Mouse (Mus musculus): ENCODE data around the gene Pde10a. TPM values are rescaled to one million over a fixed set of nuclear protein-coding genes. Genes with fewer than 3 reads are reported as not detected.

Gene Pde10a
- total and polyA plus RNA-seq, 2 experiments from 2014 or later: 8.2 to 38.5 TPM

- no peaks in the 10 kb centered on the region for H3K36me3 ChIP-seq (ENCODE audit: insufficient read depth, low read length)
- no peaks in the 10 kb centered on the region for H3K9me3 ChIP-seq (ENCODE audit: low read length)
- no peak for DNase-seq (ENCODE audit: low spot score)
- ATAC-seq: no peak
- peak; percentile 39 for TF ChIP-seq CTCF (IDR thresholded peaks at IDR 0.05; ENCODE audit: low read depth)
- H3K27me3 ChIP-seq (ENCODE audit: insufficient read depth, low read length): no peaks in the 10 kb centered on the region
- 0 out of 2 replicates have a peak, but pooled peaks cover 4% of the 10 kb centered on the region for H3K4me1 ChIP-seq (ENCODE audit: insufficient read depth, low read length)
- no peak overlapping the region for H3K27ac ChIP-seq
- no peak overlapping the region for H3K4me2 ChIP-seq (ENCODE audit: low read depth, low read length)
- H3K9ac ChIP-seq (replicated peaks; ENCODE audit: low read length): no peak overlapping the region
- WGBS: 64% methylated on average over 4 of the region's 4 CpGs
- no peak overlapping the region for H3K4me3 ChIP-seq (ENCODE audit: low read length)
Observed at GRCm38 (mm10) chr17:8637181-8637580, 112.0 kb downstream of the Pde10a start.

GRCm38 (mm10) chr17:8639703-8640380 lies 114.7 kb downstream of the Pde10a start:
- no peaks in the 10 kb centered on the region for H3K36me3 ChIP-seq (ENCODE audit: insufficient read depth, low read length)
- H3K9me3 ChIP-seq (ENCODE audit: low read length): no peaks in the 10 kb centered on the region
- H3K9ac ChIP-seq (replicated peaks; ENCODE audit: low read length): no peak overlapping the region
- peak; percentile 73 for ATAC-seq
- H3K4me1 ChIP-seq (ENCODE audit: insufficient read depth, low read length): no peaks in the 10 kb centered on the region
- H3K4me3 ChIP-seq (ENCODE audit: low read length): no peak overlapping the region
- H3K27ac ChIP-seq: no peak overlapping the region
- no peaks in the 10 kb centered on the region for H3K27me3 ChIP-seq (ENCODE audit: insufficient read depth, low read length)
- TF ChIP-seq CTCF (IDR thresholded peaks at IDR 0.05; ENCODE audit: low read depth): peak; percentile 42
- no peak overlapping the region for H3K4me2 ChIP-seq (ENCODE audit: low read depth, low read length)
- no peak for DNase-seq (ENCODE audit: low spot score)
- 74% methylated on average over 12 of the region's 12 CpGs for WGBS

GRCm38 (mm10) chr17:8640741-8641480 lies 115.7 kb downstream of the Pde10a start:
- Histone ChIP-seq H3K27me3 (ENCODE audit: insufficient read depth, low read length) (no peaks in the 10 kb centered on the region), H3K4me2 (ENCODE audit: low read depth, low read length) (no peak overlapping the region), H3K9me3 (ENCODE audit: low read length) (no peaks in the 10 kb centered on the region), H3K4me1 (ENCODE audit: insufficient read depth, low read length) (no peaks in the 10 kb centered on the region), H3K4me3 (ENCODE audit: low read length) (no peak overlapping the region), H3K36me3 (ENCODE audit: insufficient read depth, low read length) (no peaks in the 10 kb centered on the region), H3K9ac (replicated peaks; ENCODE audit: low read length) (no peak overlapping the region), H3K27ac (no peak overlapping the region)
- DNase-seq (ENCODE audit: low spot score) (no peak), ATAC-seq (no peak)
- WGBS: 83% methylated on average over 16 of the region's 16 CpGs
- TF ChIP-seq CTCF (IDR thresholded peaks at IDR 0.05; ENCODE audit: low read depth): no peak

GRCm38 (mm10) chr17:8641491-8641890 lies 116.3 kb downstream of the Pde10a start:
- H3K27me3 ChIP-seq (ENCODE audit: insufficient read depth, low read length): no peaks in the 10 kb centered on the region
- no peaks in the 10 kb centered on the region for H3K36me3 ChIP-seq (ENCODE audit: insufficient read depth, low read length)
- no peak overlapping the region for H3K4me2 ChIP-seq (ENCODE audit: low read depth, low read length)
- ATAC-seq (no peak), DNase-seq (ENCODE audit: low spot score) (no peak)
- TF ChIP-seq CTCF (IDR thresholded peaks at IDR 0.05; ENCODE audit: low read depth): no peak
- no peaks in the 10 kb centered on the region for H3K9me3 ChIP-seq (ENCODE audit: low read length)
- 64% methylated on average over 3 of the region's 3 CpGs for WGBS
- H3K27ac ChIP-seq: no peak overlapping the region
- H3K9ac ChIP-seq (replicated peaks; ENCODE audit: low read length): no peak overlapping the region
- no peaks in the 10 kb centered on the region for H3K4me1 ChIP-seq (ENCODE audit: insufficient read depth, low read length)
- no peak overlapping the region for H3K4me3 ChIP-seq (ENCODE audit: low read length)

GRCm38 (mm10) chr17:8642356-8642755 lies 117.2 kb downstream of the Pde10a start:
- Histone ChIP-seq H3K27ac (no peak overlapping the region), H3K4me2 (ENCODE audit: low read depth, low read length) (no peak overlapping the region), H3K4me3 (ENCODE audit: low read length) (no peak overlapping the region), H3K4me1 (ENCODE audit: insufficient read depth, low read length) (no peaks in the 10 kb centered on the region), H3K9ac (replicated peaks; ENCODE audit: low read length) (no peak overlapping the region), H3K36me3 (ENCODE audit: insufficient read depth, low read length) (no peaks in the 10 kb centered on the region), H3K27me3 (ENCODE audit: insufficient read depth, low read length) (no peaks in the 10 kb centered on the region), H3K9me3 (ENCODE audit: low read length) (no peaks in the 10 kb centered on the region)
- ATAC-seq (no peak), DNase-seq (ENCODE audit: low spot score) (no peak)
- TF ChIP-seq CTCF (IDR thresholded peaks at IDR 0.05; ENCODE audit: low read depth): no peak
- WGBS: 57% methylated on average over 3 of the region's 3 CpGs

- no peak for TF ChIP-seq CTCF (IDR thresholded peaks at IDR 0.05; ENCODE audit: low read depth)
- H3K4me2 ChIP-seq (ENCODE audit: low read depth, low read length): 0 out of 2 replicates have a peak overlapping the region, but pooled peaks have one; percentile 10
- ATAC-seq (peak; percentile 87), DNase-seq (ENCODE audit: low spot score) (peak; percentile 63)
- H3K27me3 ChIP-seq (ENCODE audit: insufficient read depth, low read length): no peaks in the 10 kb centered on the region
- no peaks in the 10 kb centered on the region for H3K36me3 ChIP-seq (ENCODE audit: insufficient read depth, low read length)
- H3K27ac ChIP-seq: peak overlapping the region; percentile 60; the same call in 1 of the 2 replicates
- H3K9ac ChIP-seq (replicated peaks; ENCODE audit: low read length): no peak overlapping the region
- no peaks in the 10 kb centered on the region for H3K9me3 ChIP-seq (ENCODE audit: low read length)
- no peak overlapping the region for H3K4me3 ChIP-seq (ENCODE audit: low read length)
- 10% methylated on average over 8 of the region's 8 CpGs for WGBS
- H3K4me1 ChIP-seq (ENCODE audit: insufficient read depth, low read length): no peaks in the 10 kb centered on the region; the same call in 1 of the 2 replicates
Observed at GRCm38 (mm10) chr17:8647372-8647871, 122.2 kb downstream of the Pde10a start.

Measured in hindbrain, postnatal 0 days (tissue).